Mouse (Mus musculus) embryo, embryonic 9.5 days (tissue): ENCODE results near the gene Lrrc73.
A peak's percentile ranks its signal among the peaks of the same experiment; 100 is the strongest.

Source experiments
- DNase-seq: peaks from one replicate; pipeline ENCODE4 v3.0.0-alpha.2; 2017; ENCODE audit errors: extremely low spot score

Gene Lrrc73

DNA sequence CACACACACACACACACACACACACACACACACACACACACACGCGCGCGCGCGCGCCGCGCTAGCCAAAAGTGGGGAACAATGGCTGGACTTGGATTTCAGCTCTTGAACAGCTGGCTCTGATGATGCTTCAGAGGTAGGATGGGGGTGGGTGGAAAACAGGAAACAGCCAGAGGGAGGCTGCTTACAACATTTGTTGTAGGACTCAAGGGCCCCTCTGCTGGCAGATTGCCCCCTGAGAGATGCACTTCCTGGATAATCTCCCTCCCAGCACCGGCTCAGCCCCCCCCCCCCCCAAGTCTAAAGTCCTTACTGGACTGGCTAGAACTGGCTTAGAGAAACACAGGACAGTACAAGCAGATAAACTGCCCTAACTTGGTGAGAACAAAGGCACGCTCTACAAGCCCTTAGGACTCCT lies 34.4 kb downstream of the Lrrc73 start:
- peak; percentile 27 for DNase-seq

GRCm38 (mm10) chr17:46296601-46297000 lies 43.3 kb downstream of the Lrrc73 start:
- no peak for DNase-seq

DNA sequence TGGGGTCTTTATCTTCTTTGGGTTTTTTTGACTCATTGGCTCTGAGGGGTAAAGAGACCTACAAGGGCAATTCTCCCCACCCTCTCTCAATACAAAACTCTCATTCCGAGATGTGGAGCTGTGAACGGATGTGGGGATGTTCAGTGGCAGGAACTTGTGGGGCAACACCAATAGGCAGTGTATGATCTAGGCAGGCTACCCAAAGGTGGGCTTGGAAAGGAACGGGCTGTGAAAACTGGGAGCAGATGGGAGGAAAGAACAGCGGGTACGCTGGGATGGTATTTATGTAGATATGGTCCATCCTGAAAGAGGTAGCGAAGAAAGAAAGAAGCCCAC lies 43.7 kb downstream of the Lrrc73 start:
- DNase-seq = no peak

DNA sequence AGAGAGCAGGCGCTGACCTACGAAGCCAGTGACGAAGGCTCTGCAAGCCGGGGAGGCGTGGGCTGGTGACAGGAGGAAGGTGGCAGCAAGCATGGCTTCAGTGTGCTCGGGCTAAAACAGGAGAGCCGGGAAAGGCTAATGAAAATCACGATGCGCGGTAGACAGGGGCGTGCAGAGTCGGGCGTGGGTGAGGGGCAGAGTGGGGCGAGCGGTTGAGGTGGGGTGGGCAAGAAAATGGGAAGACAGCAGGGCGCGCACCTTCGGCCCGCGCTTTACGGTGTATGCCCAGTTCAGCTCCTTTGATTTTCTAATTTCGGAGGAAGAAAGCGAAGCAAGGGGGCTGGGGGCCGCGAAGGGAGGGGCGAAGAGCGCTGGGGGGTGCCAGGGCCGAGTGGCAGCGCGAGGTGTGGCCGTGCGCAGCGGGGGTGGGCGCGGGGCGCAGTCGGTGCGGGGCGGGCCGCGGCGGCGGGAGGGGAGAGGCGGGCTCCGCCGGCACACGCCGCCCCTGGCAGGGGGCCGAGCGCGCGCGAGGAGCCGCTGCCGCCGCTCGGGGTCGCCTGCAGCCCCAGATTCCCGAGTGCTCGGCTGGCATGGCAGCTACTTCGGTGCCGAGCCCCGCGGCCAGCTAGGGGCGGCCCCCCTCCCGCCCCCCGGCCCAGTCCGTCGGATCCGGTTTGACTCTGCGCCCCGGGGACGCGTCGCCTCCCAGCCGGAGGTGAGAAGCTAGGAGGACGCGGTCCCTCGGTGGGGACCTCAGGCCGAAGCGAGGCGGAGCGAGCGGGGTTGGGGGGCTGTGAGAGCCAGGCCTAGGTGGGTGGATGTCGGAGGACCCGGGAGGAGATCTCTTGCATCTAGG lies 44.3 kb downstream of the Lrrc73 start, which contains the start of gene Dlk2:
TSS of gene Dlk2 (plus strand) at position 58 of the 856 bp plus-strand sequence.
- DNase-seq = peak; percentile 31

DNA sequence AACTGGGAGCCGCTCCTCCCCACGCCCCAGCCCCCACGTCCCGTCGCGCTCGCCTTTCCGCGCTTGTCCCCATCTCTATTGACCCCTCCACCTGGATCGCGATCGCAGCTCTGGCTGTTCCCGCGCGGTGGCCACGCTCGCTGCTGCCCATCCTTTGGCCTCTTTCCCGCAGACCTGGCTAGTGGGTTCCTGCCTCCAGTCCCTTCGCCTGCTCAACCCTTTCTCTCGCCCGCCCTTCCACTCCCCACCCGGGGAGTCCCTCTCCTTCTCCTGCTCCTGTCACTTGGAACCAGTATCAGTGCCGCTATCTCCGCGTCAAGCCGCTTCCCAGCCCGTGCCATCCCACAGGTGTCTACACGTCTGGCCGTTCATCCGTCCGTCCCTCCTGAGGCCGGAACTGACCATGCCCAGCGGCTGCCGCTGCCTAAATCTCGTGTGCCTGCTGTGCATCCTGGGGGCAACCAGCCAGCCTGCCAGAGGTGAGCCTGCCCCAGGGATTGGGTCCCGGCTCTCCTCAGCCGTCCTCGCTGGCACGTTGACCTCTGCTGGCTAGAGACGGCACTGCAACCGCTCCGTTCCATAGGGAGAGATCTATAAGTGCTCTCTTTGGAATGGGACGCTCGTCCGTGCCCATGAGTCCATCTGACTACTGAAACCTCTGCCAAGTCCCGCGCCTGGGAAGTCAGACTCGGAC lies 45.0 kb downstream of the Lrrc73 start:
- DNase-seq = peak; percentile 91

- DNase-seq = no peak
Measured at GRCm38 (mm10) chr17:46301892-46302291, 48.6 kb downstream of the Lrrc73 start.

DNA sequence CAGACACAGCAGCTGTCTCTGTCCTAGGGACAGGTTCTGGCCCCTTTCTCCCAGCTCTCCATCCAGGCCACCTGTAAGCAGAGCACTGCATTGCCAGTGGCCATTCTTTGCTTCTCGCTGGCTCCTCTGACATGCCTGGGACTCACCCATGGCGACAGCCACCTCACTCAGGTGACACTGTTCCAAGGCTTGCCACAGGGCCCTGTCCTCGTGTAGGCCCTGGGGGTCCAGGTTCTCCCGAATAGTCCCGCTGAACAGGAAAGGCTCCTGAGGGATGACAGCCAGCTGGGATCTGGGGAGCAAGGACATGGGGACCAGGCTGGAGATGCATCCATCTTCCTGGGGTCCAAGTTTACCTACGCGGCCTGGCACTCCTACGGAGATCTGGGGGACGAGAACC lies 50.9 kb downstream of the Lrrc73 start:
- no peak for DNase-seq
